27 mouse cellular contexts compared by ENCODE assay signal in genomic region chr5:72222902-72223301, GRCm38 (mm10). TPM values are rescaled to one million over a fixed set of nuclear protein-coding genes. Genes with fewer than 3 reads are reported as not detected.
DNase-seq lines count a peak whose midpoint lies in the region; ATAC-seq and TF ChIP-seq lines count a peak whose summit lies in the region.
"Had no signal": no experiment of that assay in that cellular context is flagged by ENCODE, and none has a peak within 500 bp of the region (broad histone marks: within the 10 kb centered on the region; RNA-seq: fewer than 3 reads in every experiment).

No protein-coding gene starts in this region.

- no peaks in the 10 kb centered on the region for H3K9me3 ChIP-seq in liver, embryonic 12.5 days (replicated peaks)
- no peaks in the 10 kb centered on the region for H3K9me3 ChIP-seq in liver, postnatal 0 days (ENCODE audit: low read length)
- no peaks in the 10 kb centered on the region for H3K9me3 ChIP-seq in heart, embryonic 11.5 days (replicated peaks; ENCODE audit: control insufficient read depth, low read length)
- H3K9me3 ChIP-seq: embryonic facial prominence, embryonic 10.5 days; embryonic facial prominence, embryonic 15.5 days; forebrain, embryonic 13.5 days; heart, embryonic 13.5 days; hindbrain, embryonic 10.5 days; hindbrain, embryonic 15.5 days; midbrain, embryonic 13.5 days had no signal

- peaks cover 6% of the 10 kb centered on the region; the same call in 1 of the 2 replicates for H3K4me1 ChIP-seq in liver, adult 2 months (ENCODE audit: control insufficient read depth, insufficient read depth, low read length)
- H3K4me1 ChIP-seq in liver, embryonic 12.5 days = peaks cover 26% of the 10 kb centered on the region
- peaks cover 11% of the 10 kb centered on the region for H3K4me1 ChIP-seq in lung, adult 2 months (ENCODE audit: control insufficient read depth, insufficient read depth, low read length)
- H3K4me1 ChIP-seq in liver, postnatal 0 days (ENCODE audit: insufficient read depth) = peaks cover 31% of the 10 kb centered on the region
- peaks cover 11% of the 10 kb centered on the region for H3K4me1 ChIP-seq in heart, embryonic 11.5 days (ENCODE audit: control insufficient read depth, insufficient read depth, low read length)
- H3K4me1 ChIP-seq: embryonic facial prominence, embryonic 15.5 days; forebrain, embryonic 13.5 days; hindbrain, embryonic 15.5 days; midbrain, embryonic 13.5 days had no signal

- no peak overlapping the region for H3K27ac ChIP-seq in liver, adult 2 months (replicated peaks; ENCODE audit: insufficient read depth, low read depth, low read length)
- H3K27ac ChIP-seq in liver, embryonic 12.5 days = no peak overlapping the region
- H3K27ac ChIP-seq in liver, postnatal 0 days (ENCODE audit: low read depth) = peak overlapping the region; percentile 66; the same call in 1 of the 2 replicates
- no peak overlapping the region for H3K27ac ChIP-seq in heart, embryonic 11.5 days (ENCODE audit: low read depth, low read length)
- H3K27ac ChIP-seq: embryonic facial prominence, embryonic 10.5 days; embryonic facial prominence, embryonic 15.5 days; forebrain, embryonic 13.5 days; heart, adult 2 months; heart, embryonic 13.5 days; hindbrain, embryonic 10.5 days; hindbrain, embryonic 15.5 days; liver, embryonic 14.5 days; midbrain, embryonic 13.5 days had no signal

- TF ChIP-seq POLR2A in liver, adult 2 months (IDR thresholded peaks at IDR 0.05; ENCODE audit: extremely low read depth, insufficient read depth, low read length) = no peak
- TF ChIP-seq POLR2A in lung, adult 2 months (IDR thresholded peaks at IDR 0.05; ENCODE audit: borderline replicate concordance, extremely low read depth, low read depth, low read length) = no peak

- TF ChIP-seq EP300 in liver, postnatal 0 days (IDR thresholded peaks at IDR 0.05; ENCODE audit: low read depth) = peak; percentile 73

- peak; percentile 58 for DNase-seq in liver, adult 2 months (ENCODE audit: extremely low read depth, low read depth, low spot score)
- DNase-seq in lung, postnatal 36 days = peak; percentile 39
- no peak for DNase-seq in lung, adult 2 months
- DNase-seq in liver, postnatal 0 days = no peak
- DNase-seq in urinary bladder, adult 2 months (ENCODE audit: low spot score) = no peak
- DNase-seq: adrenal gland, adult 8-10 months; cerebellum, adult 2 months; cerebellum, postnatal 25 days; gastrocnemius, postnatal 14 days; heart, adult 2 months; heart, postnatal 14 days; kidney, adult 11 months; kidney, postnatal 4 days; thymus, adult 2 months; thymus, postnatal 36 days had no signal

- no peaks in the 10 kb centered on the region for H3K27me3 ChIP-seq in liver, adult 2 months (ENCODE audit: control insufficient read depth, insufficient read depth, low read length)
- no peaks in the 10 kb centered on the region for H3K27me3 ChIP-seq in liver, embryonic 12.5 days (replicated peaks)
- no peaks in the 10 kb centered on the region for H3K27me3 ChIP-seq in liver, postnatal 0 days (ENCODE audit: insufficient read depth, low read length)
- no peaks in the 10 kb centered on the region for H3K27me3 ChIP-seq in heart, embryonic 11.5 days (ENCODE audit: control insufficient read depth, insufficient read depth, low read length)
- H3K27me3 ChIP-seq: embryonic facial prominence, embryonic 15.5 days; forebrain, embryonic 13.5 days; heart, embryonic 13.5 days; hindbrain, embryonic 15.5 days; midbrain, embryonic 13.5 days had no signal

- no peak overlapping the region for H3K9ac ChIP-seq in liver, adult 2 months (ENCODE audit: low read depth, low read length)
- no peak overlapping the region for H3K9ac ChIP-seq in liver, embryonic 12.5 days
- H3K9ac ChIP-seq in liver, postnatal 0 days (replicated peaks) = no peak overlapping the region
- H3K9ac ChIP-seq in heart, embryonic 11.5 days (ENCODE audit: low read depth, low read length) = no peak overlapping the region
- H3K9ac ChIP-seq: embryonic facial prominence, embryonic 15.5 days; forebrain, embryonic 13.5 days; heart, embryonic 13.5 days; hindbrain, embryonic 15.5 days; liver, embryonic 14.5 days; midbrain, embryonic 13.5 days had no signal

- ATAC-seq in liver, embryonic 12.5 days = no peak
- ATAC-seq in liver, postnatal 0 days = peak; percentile 70
- no peak for ATAC-seq in heart, embryonic 11.5 days (replicated peaks; ENCODE audit: insufficient number of reproducible peaks, low FRiP score, low TSS enrichment)
- ATAC-seq: CD4-positive, CD25-positive, alpha-beta regulatory T cell, adult 4 months; forebrain, embryonic 13.5 days; inflammation-experienced regulatory T-cells, adult 6 months; midbrain, embryonic 13.5 days had no signal

- WGBS in liver, adult 2 months = 33% methylated on average over 3 of the region's 3 CpGs
- 84% methylated on average over 3 of the region's 3 CpGs for WGBS in liver, embryonic 12.5 days (ENCODE audit: insufficient replicate concordance)
- WGBS in lung, adult 2 months = 45% methylated on average over 3 of the region's 3 CpGs
- 57% methylated on average over 3 of the region's 3 CpGs for WGBS in liver, postnatal 0 days (ENCODE audit: insufficient replicate concordance)
- 88% methylated on average over 3 of the region's 3 CpGs for WGBS in heart, embryonic 11.5 days (ENCODE audit: insufficient replicate concordance)

- no peak overlapping the region for H3K4me2 ChIP-seq in liver, embryonic 12.5 days
- no peak overlapping the region for H3K4me2 ChIP-seq in liver, postnatal 0 days (ENCODE audit: low read depth, low read length)
- no peak overlapping the region for H3K4me2 ChIP-seq in heart, embryonic 11.5 days
- H3K4me2 ChIP-seq: embryonic facial prominence, embryonic 15.5 days; forebrain, embryonic 13.5 days; heart, embryonic 13.5 days; hindbrain, embryonic 15.5 days; midbrain, embryonic 13.5 days had no signal

- no peak overlapping the region for H3K4me3 ChIP-seq in liver, adult 2 months (ENCODE audit: insufficient read depth, low read depth, low read length)
- H3K4me3 ChIP-seq in liver, embryonic 12.5 days = no peak overlapping the region
- H3K4me3 ChIP-seq in lung, adult 2 months (replicated peaks; ENCODE audit: extremely low read depth, low read depth, low read length) = no peak overlapping the region
- H3K4me3 ChIP-seq in liver, postnatal 0 days (ENCODE audit: low read depth, low read length) = no peak overlapping the region
- H3K4me3 ChIP-seq in heart, embryonic 11.5 days (ENCODE audit: low read depth, low read length) = no peak overlapping the region
- H3K4me3 ChIP-seq: embryonic facial prominence, embryonic 10.5 days; embryonic facial prominence, embryonic 15.5 days; forebrain, embryonic 13.5 days; heart, adult 2 months; heart, embryonic 13.5 days; hindbrain, embryonic 10.5 days; hindbrain, embryonic 15.5 days; midbrain, embryonic 13.5 days had no signal

- no peaks in the 10 kb centered on the region for H3K79me2 ChIP-seq in liver, adult 2 months (ENCODE audit: control insufficient read depth, insufficient read depth, low read length)

- TF ChIP-seq CTCF in liver, adult 2 months (IDR thresholded peaks at IDR 0.05; ENCODE audit: low read depth, low read length) = no peak
- no peak for TF ChIP-seq CTCF in lung, adult 2 months (IDR thresholded peaks at IDR 0.05; ENCODE audit: insufficient read depth, low read length)
- TF ChIP-seq CTCF in liver, postnatal 0 days (IDR thresholded peaks at IDR 0.05; ENCODE audit: low read depth) = no peak

- H3K36me3 ChIP-seq in liver, adult 2 months (ENCODE audit: control insufficient read depth, insufficient read depth, low read length) = no peaks in the 10 kb centered on the region
- 0 out of 2 replicates have a peak, but pooled peaks cover 3% of the 10 kb centered on the region for H3K36me3 ChIP-seq in liver, embryonic 12.5 days
- H3K36me3 ChIP-seq in liver, postnatal 0 days (replicated peaks; ENCODE audit: insufficient read depth, low read length) = no peaks in the 10 kb centered on the region
- no peaks in the 10 kb centered on the region for H3K36me3 ChIP-seq in heart, embryonic 11.5 days (ENCODE audit: control insufficient read depth, insufficient read depth, low read length)
- H3K36me3 ChIP-seq: embryonic facial prominence, embryonic 10.5 days; embryonic facial prominence, embryonic 15.5 days; heart, embryonic 13.5 days; hindbrain, embryonic 10.5 days; hindbrain, embryonic 15.5 days; midbrain, embryonic 13.5 days had no signal

RNA-seq across cellular contexts. Expression of gene Commd8, which starts 54.9 kb away (rescaled TPM):
- total RNA-seq in liver, adult 2 months (2014; rRNA removed) = 13.8 and 15.2 TPM in 2 replicates
- 2.3 and 3.1 TPM in 2 replicates for polyA plus RNA-seq in liver, adult 2 months (2012; rRNA removed)
- polyA plus RNA-seq in liver, embryonic 12.5 days (2016; fragmentation: Nextera tagmentation; extraction: Ambion mirVana) = 76.0 and 79.2 TPM in 2 replicates
- 3.8 and 7.2 TPM in 2 replicates for polyA plus RNA-seq in lung, adult 2 months (2012; rRNA removed)
- polyA plus RNA-seq in liver, postnatal 0 days (2015; fragmentation: Nextera tagmentation; extraction: Ambion mirVana) = 49.4 and 55.0 TPM in 2 replicates
- polyA plus RNA-seq in urinary bladder, adult 2 months (2012; rRNA removed) = 78.9 and 81.5 TPM in 2 replicates
- 130 and 131 TPM in 2 replicates for polyA plus RNA-seq in heart, embryonic 11.5 days (2014; fragmentation: Nextera tagmentation; extraction: Ambion mirVana)

Comparison
In these comparisons a context has a peak if more than half of its experiments do, and no peak if none do; other contexts are left out.
1. DNase-seq: peak in liver, adult 2 months (single experiment) and lung, postnatal 36 days (single experiment); none in lung, adult 2 months (single experiment), liver, postnatal 0 days (single experiment) and urinary bladder, adult 2 months (single experiment).